Mouse (Mus musculus) CH12.LX (cell line): ENCODE data around the gene Phc2. TPM values are rescaled to one million over a fixed set of nuclear protein-coding genes. Genes with fewer than 3 reads are reported as not detected.

ENCODE experiments used
- DNase-seq: peaks from one replicate; pipeline ENCODE4 v3.0.0-alpha.2; 2013; ENCODE audit errors: extremely low read depth
- H3K27ac ChIP-seq: 2 replicates; pipeline ENCODE4 v1.5.1; 2012; ENCODE audit warnings: low read depth, mild to moderate bottlenecking, control low read depth, moderate library complexity; ENCODE audit not compliant: insufficient read depth
- H3K27me3 ChIP-seq: replicated peaks from 2 replicates; pipeline ENCODE3; 2012; ENCODE audit warnings: inconsistent platforms
- H3K36me3 ChIP-seq, 2 experiments: replicated peaks in 1 of 2; 2 replicates each; pipeline versions ENCODE3 to v1.6.1; 2012; ENCODE audit warnings: inconsistent platforms in 1 of 2, low read length in 1 of 2, mild to moderate bottlenecking in 1 of 2, mixed read lengths in 1 of 2, moderate library complexity in 1 of 2; ENCODE audit not compliant: control insufficient read depth in 1 of 2, insufficient read depth in 1 of 2
- H3K4me1 ChIP-seq, 2 experiments: 2 replicates each; pipeline ENCODE4 v1.6.1; 2012; ENCODE audit warnings: inconsistent platforms in 1 of 2, moderate library complexity in 1 of 2; ENCODE audit not compliant: insufficient read depth in 2 of 2, control insufficient read depth in 1 of 2
- H3K4me2 ChIP-seq: 2 replicates; pipeline ENCODE4 v1.6.1; 2012; ENCODE audit warnings: low read depth, mild to moderate bottlenecking, control low read depth; ENCODE audit not compliant: poor library complexity, insufficient read depth, severe bottlenecking
- H3K4me3 ChIP-seq, 3 experiments: fragments of 150-350 bp in 1 of 3; sonication (generic) in 1 of 3; replicated peaks in 1 of 3; 2 replicates each; pipeline versions ENCODE3 to v1.5.1; 2011 to 2012; ENCODE audit warnings: low read depth in 2 of 3, low read length in 2 of 3, mild to moderate bottlenecking in 2 of 3, moderate library complexity in 2 of 3, control low read depth in 1 of 3, improper control_type of control experiment in 1 of 3, inconsistent platforms in 1 of 3, mixed read lengths in 1 of 3; ENCODE audit not compliant: poor library complexity in 1 of 3
- H3K79me2 ChIP-seq: replicated peaks from 2 replicates; pipeline ENCODE4 v1.6.1; 2012; ENCODE audit warnings: mild to moderate bottlenecking, moderate library complexity; ENCODE audit not compliant: control insufficient read depth, poor library complexity, insufficient read depth, severe bottlenecking; ENCODE audit errors: extremely low read depth
- H3K9ac ChIP-seq: 2 replicates; pipeline ENCODE4 v1.6.1; 2012; ENCODE audit warnings: low read depth, mild to moderate bottlenecking, control low read depth, moderate library complexity; ENCODE audit not compliant: insufficient read depth
- H3K9me3 ChIP-seq: replicated peaks from 2 replicates; pipeline ENCODE3; 2012; ENCODE audit warnings: low read length, inconsistent platforms, mixed read lengths
- CHD1 ChIP-seq: IDR thresholded peaks from 2 replicates; pipeline ENCODE4 v1.6.1; 2012; ENCODE audit warnings: low read depth, low read length, improper control_type of control experiment, inconsistent platforms
- KAT2A ChIP-seq: IDR thresholded peaks from 2 replicates; pipeline ENCODE4 v1.6.1; 2012; ENCODE audit warnings: low read length, improper control_type of control experiment, inconsistent platforms; ENCODE audit not compliant: insufficient replicate concordance
- MAX ChIP-seq: IDR thresholded peaks from 2 replicates; pipeline ENCODE4 v1.6.1; 2011; ENCODE audit warnings: low read length, improper control_type of control experiment
- dilution Hi-C: fragments of 300-500 bp; cut with MboI; formaldehyde crosslinking; loops from 2 replicates; pipeline ENCODE4 v1.14.3; 2020; ENCODE audit warnings: low sequenced_read_pairs; ENCODE audit not compliant: extremely low pct_unique_long_range_greater_than_20kb, extremely low pct_ligation_motif_present
- in situ Hi-C: fragments of 300-500 bp; cut with MboI; formaldehyde crosslinking; loops from 3 replicates; pipeline ENCODE4 v1.14.3; 2019; ENCODE audit warnings: low sequenced_read_pairs, low pct_ligation_motif_present, low pct_unique_long_range_greater_than_20kb, mixed read lengths
- polyA plus RNA-seq: library from polyadenylated mRNA; unstranded; fragments of >175 nt; gene quantifications from 2 replicates; pipeline ENCODE4 v1.2.1, GENCODE M21; 2012; ENCODE audit warnings: low read depth; ENCODE audit not compliant: insufficient read length
- total RNA-seq, 2 experiments: library from RNA; depleted of rRNA; stranded (reverse); fragments of 300-350 nt in 1 of 2; fragments of >200 nt in 1 of 2; gene quantifications; 2 replicates each; pipeline ENCODE4 v1.2.3; 2012 to 2014

Gene Phc2
- total and polyA plus RNA-seq, 3 experiments, result 24.1 to 53.2 (median 29.6) TPM

DNA sequence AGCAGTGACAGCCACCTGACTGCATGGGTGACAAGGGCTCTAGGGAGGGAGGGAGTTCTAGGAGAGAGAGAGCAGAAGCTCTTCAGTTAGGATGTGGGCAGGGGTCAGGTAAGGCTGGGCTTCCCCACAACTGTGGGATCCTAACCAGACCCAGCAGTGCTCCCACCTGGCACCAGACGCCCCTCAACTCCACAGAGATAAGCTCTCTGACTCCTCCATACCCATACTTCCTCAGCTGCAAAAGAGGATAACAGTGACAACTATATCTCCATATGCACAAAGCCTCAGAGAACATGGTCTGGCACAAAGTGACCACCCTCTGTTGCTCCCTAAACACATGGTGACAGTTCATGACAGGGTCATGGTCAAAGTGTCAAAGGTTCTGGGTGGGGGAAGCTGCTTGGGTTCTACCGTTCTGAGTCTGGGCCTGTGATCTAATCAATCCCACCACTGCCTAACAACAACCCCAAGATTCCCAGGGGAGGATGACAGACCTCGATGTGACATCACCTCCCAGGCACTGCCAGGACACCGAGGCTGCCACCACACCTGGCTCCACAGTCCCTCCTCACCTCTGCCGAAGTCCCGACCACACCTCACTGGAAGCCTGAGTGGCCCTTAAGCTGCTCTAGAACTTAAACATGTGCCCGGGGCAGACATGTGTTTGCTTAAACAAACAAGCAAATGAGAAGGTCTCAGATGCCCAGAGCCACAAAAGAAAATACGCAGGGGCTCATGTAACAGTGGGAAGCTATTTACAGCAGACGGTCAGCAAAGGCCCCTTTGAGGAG, 147.4 kb downstream of the Phc2 start:
- H3K36me3 ChIP-seq, result peaks cover 0 to 21% of the 10 kb centered on the region in 2 experiments
- in situ Hi-C loops, result no loop called here
- H3K9ac ChIP-seq, result no peak overlapping the region
- peaks cover 32 to 78% of the 10 kb centered on the region in 2 experiments for H3K4me1 ChIP-seq
- peaks cover 59% of the 10 kb centered on the region for H3K79me2 ChIP-seq
- H3K27ac ChIP-seq, result no peak overlapping the region
- no peak for TF ChIP-seq KAT2A
- no peak for TF ChIP-seq CHD1
- TF ChIP-seq MAX, result 0 out of 2 replicates have a peak, but pooled peaks have one; percentile 13
- no peak for DNase-seq
- H3K4me2 ChIP-seq, result 0 out of 2 replicates have a peak overlapping the region, but pooled peaks have one; percentile 1
- dilution Hi-C loops, result no loop called here
- no peak overlapping the region for H3K4me3 ChIP-seq
- H3K9me3 ChIP-seq, result peaks cover under 1% of the 10 kb centered on the region
- H3K27me3 ChIP-seq, result no peaks in the 10 kb centered on the region

Other genes with a start within 250 kb of the Phc2 start
- 5.9 and 7.6 TPM in 2 replicates for gene Zscan20, start 44.6 kb upstream of the Phc2 start, total RNA-seq (2012; rRNA removed)
- 2.4 and 3.4 TPM in 2 replicates for gene Zscan20, start 44.6 kb upstream of the Phc2 start, total RNA-seq (2014; rRNA removed)
- gene Zscan20, start 44.6 kb upstream of the Phc2 start, polyA plus RNA-seq, result 4.2 and 4.9 TPM in 2 replicates
- gene Tlr12, start 36.1 kb upstream of the Phc2 start, total RNA-seq (2012; rRNA removed), result 0.04 TPM in 1 of 2 replicates, not detected in the other
- gene Tlr12, start 36.1 kb upstream of the Phc2 start, total RNA-seq (2014; rRNA removed), result 0.12 and 0.31 TPM in 2 replicates
- gene Tlr12, start 36.1 kb upstream of the Phc2 start, polyA plus RNA-seq, result 0.14 and 0.15 TPM in 2 replicates
- 0.04 TPM in 2 replicates for gene A3galt2, start 100.7 kb downstream of the Phc2 start, total RNA-seq (2012; rRNA removed)
- not detected in 2 replicates for gene A3galt2, start 100.7 kb downstream of the Phc2 start, total RNA-seq (2014; rRNA removed)
- gene A3galt2, start 100.7 kb downstream of the Phc2 start, polyA plus RNA-seq, result 0.07 and 0.11 TPM in 2 replicates
- gene Zfp362, start 151.3 kb downstream of the Phc2 start, total RNA-seq (2012; rRNA removed), result 16.1 and 17.8 TPM in 2 replicates
- gene Zfp362, start 151.3 kb downstream of the Phc2 start, total RNA-seq (2014; rRNA removed), result 9.7 and 9.9 TPM in 2 replicates
- 49.2 and 70.1 TPM in 2 replicates for gene Zfp362, start 151.3 kb downstream of the Phc2 start, polyA plus RNA-seq
- gene Trim62, start 228.9 kb downstream of the Phc2 start, total RNA-seq (2012; rRNA removed), result 0.98 and 1.1 TPM in 2 replicates
- gene Trim62, start 228.9 kb downstream of the Phc2 start, total RNA-seq (2014; rRNA removed), result 0.40 and 0.46 TPM in 2 replicates
- 1.8 and 2.7 TPM in 2 replicates for gene Trim62, start 228.9 kb downstream of the Phc2 start, polyA plus RNA-seq